Mouse (Mus musculus): Measurements from ENCODE around the gene Smim1. TPM values are rescaled to one million over a fixed set of nuclear protein-coding genes. Genes with fewer than 3 reads are reported as not detected.
A peak's percentile ranks its signal among the peaks of the same experiment; 100 is the strongest.

Smim1 gene
- total RNA-seq (2021), result 10 to 100 TPM; 11.7 to 14.8 TPM

- peak; percentile 77 for DNase-seq
Measured at GRCm38 (mm10) chr4:154025641-154026440, at the start of gene Smim1. TSS of gene Smim1 (minus strand) at chr4:154026230.

GRCm38 (mm10) chr4:154071941-154072340 lies 45.9 kb upstream of the Smim1 start:
- no peak for DNase-seq

DNA sequence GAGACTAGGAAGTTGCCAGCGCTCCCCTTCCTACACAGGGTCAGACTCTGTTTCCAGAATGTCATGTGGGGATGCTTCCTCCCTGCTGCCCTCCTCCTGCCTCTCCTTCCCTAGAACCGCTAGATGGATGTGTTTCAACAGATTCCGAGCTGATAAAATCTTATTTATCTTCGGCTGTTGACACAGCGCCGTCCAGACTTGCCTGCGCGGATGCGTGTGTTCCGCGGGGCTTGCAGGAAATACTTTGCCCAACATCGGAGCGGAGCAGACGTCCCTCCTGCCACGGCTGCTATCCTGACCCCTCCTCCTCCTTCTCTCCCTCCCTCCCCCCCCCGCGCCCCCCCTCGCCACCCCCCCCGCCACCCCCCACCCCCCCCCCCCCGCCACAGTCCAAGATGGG lies 45.5 kb upstream of the Smim1 start:
- no peak for DNase-seq

- peak; percentile 60 for DNase-seq
Measured at GRCm38 (mm10) chr4:154070896-154071295, 44.9 kb upstream of the Smim1 start.

GRCm38 (mm10) chr4:154064827-154065773 lies 39.1 kb upstream of the Smim1 start:
- peak; percentile 24 for DNase-seq

DNA sequence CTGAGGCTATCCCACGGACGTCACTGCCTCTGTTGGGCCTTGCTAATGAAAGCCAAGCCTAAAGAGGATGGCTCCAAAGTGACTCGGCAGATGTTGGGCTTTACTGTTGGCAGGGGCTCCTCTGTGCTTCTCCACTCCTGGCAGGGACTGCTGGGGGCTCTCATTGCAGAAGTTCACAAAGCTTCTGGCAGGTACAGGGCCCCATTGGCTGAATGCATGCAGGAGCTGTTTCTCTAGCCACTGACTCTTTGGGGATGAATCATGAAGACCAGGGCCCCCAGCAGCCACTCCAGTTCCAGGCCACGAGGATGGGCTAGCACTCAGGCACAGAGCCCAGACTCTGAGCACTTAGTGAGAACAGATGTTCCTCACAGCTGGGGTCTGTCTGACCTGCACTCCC lies 31.7 kb upstream of the Smim1 start:
- peak; percentile 31 for DNase-seq

DNA sequence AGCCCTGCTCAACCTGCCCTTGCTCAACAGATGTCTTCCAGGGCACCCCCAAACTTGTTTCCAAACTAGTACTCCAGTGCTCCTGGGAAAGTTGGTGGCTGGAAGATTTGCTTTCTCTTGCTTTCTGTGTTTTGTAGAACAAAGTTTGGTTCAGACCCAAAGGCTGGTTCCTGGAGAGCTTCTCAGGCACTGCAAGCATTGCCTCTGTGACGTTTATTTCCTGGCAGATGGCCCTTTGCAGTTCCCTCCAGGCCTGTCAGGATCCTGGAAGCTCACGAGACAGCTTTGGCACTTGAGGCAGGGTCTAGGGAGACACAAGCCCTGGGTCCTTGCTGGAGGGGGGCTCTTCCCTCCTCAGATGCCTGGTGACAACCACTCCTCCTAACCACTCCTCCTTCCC lies 30.6 kb upstream of the Smim1 start:
- DNase-seq, result peak; percentile 48

DNA sequence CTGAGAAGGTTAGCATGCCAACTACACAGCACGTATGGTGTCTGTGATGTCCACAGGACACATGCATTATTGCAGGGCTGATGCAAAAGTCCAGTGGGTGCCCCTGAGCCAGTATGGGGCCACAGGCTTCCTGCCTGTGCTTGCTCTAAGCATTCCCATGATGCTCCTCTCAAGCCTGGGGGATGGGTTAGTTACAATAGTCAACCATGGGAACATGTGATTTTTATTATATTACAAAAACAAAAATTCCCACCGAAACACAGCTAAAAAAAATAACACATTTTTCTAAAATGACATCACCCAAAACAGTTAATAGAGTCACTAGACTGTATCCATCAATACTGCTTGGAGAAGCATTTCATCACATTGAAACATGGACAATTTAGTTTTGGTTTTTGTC lies 30.0 kb upstream of the Smim1 start:
- no peak for DNase-seq

- DNase-seq, result peak; percentile 14
Measured at GRCm38 (mm10) chr4:154055482-154055881, 29.5 kb upstream of the Smim1 start.

DNA sequence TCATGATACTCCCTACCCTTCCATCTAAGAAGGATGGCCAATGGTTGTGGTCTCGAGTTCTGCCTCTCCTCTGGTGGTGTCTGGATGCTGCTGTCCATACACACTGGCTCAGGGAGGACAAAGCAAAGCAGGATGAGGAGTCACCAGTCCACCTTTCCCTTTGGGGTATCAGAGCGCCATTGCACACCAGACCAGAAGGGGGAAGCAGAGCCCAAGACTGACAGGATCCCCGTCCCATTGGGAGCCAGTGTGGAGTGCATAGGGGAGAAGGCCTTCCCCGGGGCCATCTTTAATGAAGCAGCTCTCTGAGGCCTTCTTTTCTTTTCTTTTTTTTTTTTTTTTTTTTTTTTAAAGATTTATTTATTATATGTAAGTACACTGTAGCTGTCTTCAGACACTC lies 27.0 kb upstream of the Smim1 start:
- DNase-seq, result no peak

DNA sequence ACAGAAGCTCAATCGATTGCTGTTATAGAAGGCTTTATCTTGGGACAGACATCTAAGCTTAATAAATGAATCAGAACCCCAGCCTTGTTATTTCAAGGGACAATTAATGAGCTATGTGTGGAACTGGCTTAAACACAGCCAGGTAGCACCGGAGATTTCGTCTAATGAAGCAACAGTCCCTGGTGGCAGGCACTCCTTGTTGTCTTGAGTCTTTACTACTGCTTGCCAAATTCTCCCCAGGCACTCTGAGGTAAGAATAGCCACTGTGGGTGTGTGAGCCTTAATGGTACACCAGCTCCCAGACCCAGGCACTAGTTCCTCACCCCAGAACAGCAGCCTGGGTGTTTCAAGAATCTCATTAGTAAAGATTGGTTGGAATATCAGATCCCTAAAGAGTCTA lies 25.4 kb upstream of the Smim1 start:
- DNase-seq, result no peak

DNA sequence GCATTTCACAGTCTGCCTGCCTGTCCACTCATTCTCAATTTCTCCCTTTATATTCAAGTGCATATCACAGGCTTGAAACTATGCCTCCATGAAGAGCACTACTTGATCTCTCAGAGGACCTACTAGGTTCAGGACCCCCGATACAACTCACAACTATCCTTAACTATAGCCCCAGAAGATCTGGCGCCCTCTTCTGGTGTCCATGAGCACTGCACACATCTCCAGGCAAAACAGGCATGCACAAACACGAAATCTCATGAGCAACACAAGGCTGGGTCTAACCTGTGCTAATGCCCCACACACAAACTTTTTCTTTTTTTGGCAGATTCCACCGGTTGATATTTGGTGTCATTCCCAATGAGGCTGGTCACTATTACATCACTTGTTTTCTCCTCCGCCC lies 19.8 kb upstream of the Smim1 start:
- DNase-seq, result no peak

DNA sequence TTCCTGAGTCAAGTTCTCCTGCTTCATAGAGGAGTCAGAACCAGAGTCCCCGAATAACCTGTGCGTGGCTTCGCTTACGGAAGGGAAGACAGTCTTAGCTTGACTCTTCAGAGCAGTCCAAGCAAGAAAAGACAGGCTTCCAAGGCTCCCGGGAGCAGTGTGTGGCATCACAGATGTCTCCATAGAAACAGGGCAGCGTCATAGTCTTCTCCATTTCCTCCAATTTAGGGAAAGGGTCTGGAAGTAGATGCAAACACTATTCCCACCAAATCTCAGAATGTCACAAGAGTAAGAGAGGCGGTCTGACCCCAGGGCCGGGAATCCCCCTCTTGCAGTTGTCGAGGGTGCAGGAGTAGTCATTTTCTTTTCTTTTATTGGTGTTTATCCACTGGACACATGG lies 16.5 kb upstream of the Smim1 start, which contains the start of gene Ccdc27:
TSS of gene Ccdc27 (minus strand) at position 101 of the 400 bp plus-strand sequence.
- DNase-seq, result no peak

DNA sequence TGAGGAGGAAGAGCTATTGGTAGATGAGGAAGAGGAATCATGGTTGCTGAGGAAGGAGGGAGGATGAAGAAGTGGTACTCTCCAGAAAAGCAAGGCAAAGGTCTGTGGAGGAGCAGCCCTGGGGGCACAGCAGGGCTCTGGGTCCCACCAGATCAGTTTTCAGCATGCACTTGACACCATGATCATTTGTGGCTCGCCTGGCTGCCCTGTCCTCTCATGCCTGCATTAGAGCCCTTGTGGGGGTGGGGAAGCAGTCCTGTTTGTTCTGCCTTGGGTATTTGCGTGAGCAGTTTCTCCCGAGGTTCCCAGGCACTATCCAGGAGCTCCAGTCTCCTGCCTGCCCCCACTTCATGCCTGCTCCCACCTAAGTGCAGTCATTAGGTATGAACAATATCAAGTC lies 11.1 kb upstream of the Smim1 start:
- DNase-seq, result no peak

GRCm38 (mm10) chr4:154028646-154029045 lies 2.6 kb upstream of the Smim1 start:
- DNase-seq, result no peak

DNA sequence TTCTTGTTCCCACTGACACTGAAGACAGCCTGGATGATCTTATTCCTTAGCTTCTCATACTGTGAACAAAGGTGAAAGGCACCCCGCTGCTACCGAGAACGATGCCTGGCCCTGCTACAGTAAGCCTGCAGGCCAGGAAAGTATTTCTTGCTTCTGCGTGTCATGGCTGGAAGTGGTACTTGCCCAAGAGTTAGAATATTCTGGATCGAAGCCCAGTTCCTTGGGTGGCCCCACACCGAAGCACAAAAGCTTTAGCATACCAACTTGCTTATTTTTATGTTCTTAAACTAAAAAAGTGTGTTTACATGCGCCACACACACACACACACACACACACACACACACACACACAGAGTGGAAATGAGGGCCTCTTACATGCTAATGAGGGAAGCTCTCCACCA lies 2.0 kb upstream of the Smim1 start:
- DNase-seq, result no peak

DNA sequence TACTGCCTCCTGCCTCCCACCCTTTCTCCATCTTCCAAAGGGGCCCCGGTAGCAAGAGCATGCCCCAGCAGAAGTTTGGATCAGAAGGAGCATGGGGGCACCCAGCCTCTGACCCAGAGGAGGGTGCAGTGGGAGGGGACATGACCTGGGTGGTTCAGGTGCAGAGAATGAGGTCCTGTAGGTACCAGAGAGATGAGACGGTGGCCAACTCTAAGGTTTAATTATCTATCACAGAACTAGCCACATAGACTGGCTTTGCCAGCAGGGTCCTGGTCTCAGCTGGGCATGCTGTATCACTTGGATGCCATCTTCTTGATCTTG lies 371 bp upstream of the Smim1 start:
- no peak for DNase-seq

DNA sequence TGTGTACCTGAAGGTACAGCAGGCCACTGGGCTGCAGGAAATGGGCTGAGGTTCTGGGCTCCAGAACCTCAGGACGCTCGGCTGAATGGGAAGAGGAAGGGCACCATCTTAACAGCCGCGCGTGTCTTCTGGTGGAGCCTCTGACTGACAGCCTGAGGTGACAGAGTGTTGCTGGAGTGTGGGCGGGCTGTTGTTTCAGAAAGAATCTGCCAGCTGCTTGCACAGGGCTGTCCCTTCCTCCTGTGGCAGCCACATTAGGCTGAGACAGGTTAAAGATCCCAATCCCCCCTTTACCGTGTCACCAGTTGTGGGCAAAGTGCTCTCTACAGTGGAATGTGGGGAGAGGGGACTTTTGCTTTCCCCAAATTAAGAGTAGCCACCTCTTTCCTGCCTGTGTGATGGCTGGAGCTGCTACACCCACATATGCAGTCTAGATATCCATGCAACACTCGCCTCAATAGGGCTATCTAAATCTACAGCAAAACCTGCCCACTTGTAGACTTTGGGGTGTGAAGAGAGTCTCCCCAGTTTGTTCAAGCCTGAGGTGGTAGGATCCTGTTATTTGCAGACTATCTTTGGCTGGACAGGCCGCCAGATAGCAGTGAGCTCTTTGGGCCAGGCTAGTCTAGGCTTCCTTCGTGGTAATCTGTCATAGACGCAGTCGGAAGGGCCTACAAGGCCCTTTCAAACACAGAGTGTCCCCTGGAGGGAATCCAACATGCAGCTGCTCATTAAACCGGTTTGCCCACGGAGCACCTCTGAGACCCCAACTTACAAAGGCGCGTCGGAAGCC lies 1.1 kb downstream of the Smim1 start:
- no peak for DNase-seq

DNA sequence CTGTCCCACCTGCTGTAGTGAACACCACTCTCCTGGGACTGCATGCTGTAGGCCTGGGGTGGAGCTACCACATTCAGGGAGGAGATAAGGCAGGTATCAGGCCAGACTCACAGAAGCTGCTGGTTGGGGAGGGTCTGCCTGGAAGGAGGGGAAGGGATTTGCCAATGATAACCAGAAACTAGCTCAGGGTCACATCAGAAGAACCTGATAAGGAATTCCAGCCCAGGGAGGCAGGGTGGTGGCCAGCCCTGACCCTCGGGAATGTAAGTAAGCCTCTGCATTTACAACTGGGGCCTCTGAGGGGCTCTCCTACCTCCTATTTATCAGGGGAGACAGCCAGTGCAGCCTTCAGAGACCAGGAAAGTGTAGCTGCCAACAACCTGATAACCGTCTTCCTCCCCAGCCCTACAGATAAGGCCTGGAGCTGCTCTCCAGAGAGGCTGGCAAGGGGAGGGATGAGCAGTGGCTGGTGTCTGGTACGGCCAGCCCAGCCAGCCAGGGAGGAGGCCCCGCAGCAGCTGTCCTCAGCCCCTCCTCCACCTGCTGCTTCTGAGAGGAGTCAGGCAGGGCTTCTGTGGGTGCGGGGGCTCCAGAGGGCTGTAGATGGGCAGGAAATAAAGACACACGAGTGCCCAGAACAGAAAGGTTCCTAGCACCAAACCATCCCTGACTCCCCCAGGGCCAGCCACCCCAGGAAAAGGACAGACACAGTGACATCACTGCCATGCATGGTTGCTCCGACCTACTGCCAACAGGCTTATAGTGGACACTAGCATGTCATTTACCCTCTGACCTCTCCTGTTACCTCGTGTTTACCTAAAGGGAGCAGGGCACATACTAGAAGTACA lies 2.1 kb downstream of the Smim1 start:
- peak; percentile 27 for DNase-seq

GRCm38 (mm10) chr4:154022844-154023243 lies 3.2 kb downstream of the Smim1 start:
- no peak for DNase-seq

GRCm38 (mm10) chr4:154022407-154022806 lies 3.6 kb downstream of the Smim1 start:
- peak; percentile 44 for DNase-seq

DNA sequence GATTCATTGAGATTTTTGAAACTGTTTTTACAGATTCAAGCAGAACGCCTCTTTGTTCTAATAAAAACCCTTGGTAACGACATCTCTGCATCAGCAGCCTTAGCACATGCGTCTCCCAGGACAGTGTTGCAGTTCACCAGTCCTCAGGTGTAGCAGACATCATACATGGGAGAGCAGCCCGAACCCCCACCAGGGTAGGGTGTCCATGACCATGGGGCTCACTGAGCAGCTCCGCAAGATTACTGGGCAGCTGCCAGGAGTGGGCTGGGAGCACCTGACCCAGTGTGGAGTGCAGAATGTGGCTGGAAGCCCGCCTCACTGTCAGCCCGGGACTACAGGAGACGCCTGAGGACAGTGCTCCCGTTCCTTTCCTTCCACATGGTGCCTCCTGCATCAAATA lies 4.6 kb downstream of the Smim1 start:
- DNase-seq, result peak; percentile 35

Data from heart, postnatal 4 days (tissue).